Mouse (Mus musculus): ENCODE data around the gene Fbxw4. TPM values are rescaled to one million over a fixed set of nuclear protein-coding genes. Genes with fewer than 3 reads are reported as not detected.
"Not testable (repeated sequence)": the region's sequence is repeated elsewhere in the genome, so short reads cannot be mapped to it uniquely, and the experiment has no call there.

Gene Fbxw4
- polyA plus RNA-seq, 1 experiment: 53.4 TPM

- peak in 1 of 2 experiments; percentile 52 for DNase-seq (ENCODE audit: extremely low spot score in 1 of 2, low spot score in 1 of 2)
Observed at GRCm38 (mm10) chr19:45581257-45581656, 78.9 kb downstream of the Fbxw4 start.

- DNase-seq (ENCODE audit: extremely low spot score in 1 of 2, low spot score in 1 of 2): no peak
Observed at GRCm38 (mm10) chr19:45580235-45580634, 79.9 kb downstream of the Fbxw4 start.

GRCm38 (mm10) chr19:45579416-45579815 lies 80.7 kb downstream of the Fbxw4 start:
- DNase-seq (ENCODE audit: extremely low spot score in 1 of 2, low spot score in 1 of 2): no peak

GRCm38 (mm10) chr19:45578976-45579375 lies 81.1 kb downstream of the Fbxw4 start:
- no peak for DNase-seq (ENCODE audit: extremely low spot score in 1 of 2, low spot score in 1 of 2)

- no peak for DNase-seq (ENCODE audit: extremely low spot score in 1 of 2, low spot score in 1 of 2)
Observed at GRCm38 (mm10) chr19:45577141-45577750, 82.9 kb downstream of the Fbxw4 start.

GRCm38 (mm10) chr19:45575632-45576001 lies 84.5 kb downstream of the Fbxw4 start:
- DNase-seq (ENCODE audit: extremely low spot score in 1 of 2, low spot score in 1 of 2): no peak

GRCm38 (mm10) chr19:45574941-45575631 lies 85.0 kb downstream of the Fbxw4 start:
- DNase-seq (ENCODE audit: extremely low spot score in 1 of 2, low spot score in 1 of 2): no peak

- no peak for DNase-seq (ENCODE audit: extremely low spot score in 1 of 2, low spot score in 1 of 2)
Observed at GRCm38 (mm10) chr19:45574339-45574898, 85.7 kb downstream of the Fbxw4 start.

GRCm38 (mm10) chr19:45573861-45574267 lies 86.2 kb downstream of the Fbxw4 start:
- DNase-seq (ENCODE audit: extremely low spot score in 1 of 2, low spot score in 1 of 2): peak; percentile 50 to 84

GRCm38 (mm10) chr19:45573033-45573432 lies 87.1 kb downstream of the Fbxw4 start:
- no peak for DNase-seq (ENCODE audit: extremely low spot score in 1 of 2, low spot score in 1 of 2)

- DNase-seq (ENCODE audit: extremely low spot score in 1 of 2, low spot score in 1 of 2): no peak
Observed at GRCm38 (mm10) chr19:45567367-45567766, 92.7 kb downstream of the Fbxw4 start.

- DNase-seq (ENCODE audit: extremely low spot score in 1 of 2, low spot score in 1 of 2): no peak
Observed at GRCm38 (mm10) chr19:45565925-45566715, 94.0 kb downstream of the Fbxw4 start.

- DNase-seq (ENCODE audit: extremely low spot score in 1 of 2, low spot score in 1 of 2): peak; percentile 66 to 86
Observed at GRCm38 (mm10) chr19:45560153-45560890, 99.8 kb downstream of the Fbxw4 start, which contains the start of the genes Poll and Gm17018. Poll (minus strand) TSS chr19:45560531. Gm17018 (plus strand) TSS chr19:45560615.

GRCm38 (mm10) chr19:45554136-45554535 lies 106.0 kb downstream of the Fbxw4 start:
- DNase-seq (ENCODE audit: extremely low spot score in 1 of 2, low spot score in 1 of 2): no peak

- DNase-seq (ENCODE audit: extremely low spot score in 1 of 2, low spot score in 1 of 2): no peak
Observed at GRCm38 (mm10) chr19:45552187-45552586, 107.9 kb downstream of the Fbxw4 start.

- no peak for DNase-seq (ENCODE audit: extremely low spot score in 1 of 2, low spot score in 1 of 2)
Observed at GRCm38 (mm10) chr19:45549948-45550347, 110.2 kb downstream of the Fbxw4 start.

- no peak for DNase-seq (ENCODE audit: extremely low spot score in 1 of 2, low spot score in 1 of 2)
Observed at GRCm38 (mm10) chr19:45549128-45549915, 110.8 kb downstream of the Fbxw4 start.

GRCm38 (mm10) chr19:45548196-45548595 lies 111.9 kb downstream of the Fbxw4 start:
- not testable (repeated sequence) for DNase-seq (ENCODE audit: extremely low spot score in 1 of 2, low spot score in 1 of 2)

- peak; percentile 46 to 87 for DNase-seq (ENCODE audit: extremely low spot score in 1 of 2, low spot score in 1 of 2)
Observed at GRCm38 (mm10) chr19:45544925-45545321, 115.2 kb downstream of the Fbxw4 start.

Data from frontal cortex, adult 2 months (tissue).